Mouse (Mus musculus): ENCODE measurements around the gene Lnpep.
"Not testable (repeated sequence)": the region's sequence is repeated elsewhere in the genome, so short reads cannot be mapped to it uniquely, and the experiment has no call there.

The Lnpep gene

DNA sequence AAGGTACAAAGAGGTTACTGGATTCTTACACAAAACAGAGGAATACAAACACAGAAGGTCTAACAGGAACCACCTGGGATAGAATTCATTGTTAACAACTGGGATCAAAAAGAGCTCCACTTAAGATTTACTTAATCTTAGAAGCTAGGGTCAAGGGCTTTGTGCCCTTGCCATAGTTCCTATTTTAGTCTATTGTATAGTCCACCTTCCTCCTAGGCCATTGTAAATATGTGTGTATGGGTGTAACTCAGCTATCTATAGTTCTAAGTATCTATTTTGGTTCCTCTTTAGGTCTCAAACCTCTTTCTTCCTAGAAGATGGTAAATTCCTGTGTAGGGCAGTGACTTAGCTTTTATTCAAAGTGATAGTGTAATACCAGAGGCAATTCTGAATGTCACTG lies 128.6 kb downstream of the Lnpep start:
- not testable (repeated sequence) for DNase-seq (ENCODE audit: low spot score in 2 of 2)

DNA sequence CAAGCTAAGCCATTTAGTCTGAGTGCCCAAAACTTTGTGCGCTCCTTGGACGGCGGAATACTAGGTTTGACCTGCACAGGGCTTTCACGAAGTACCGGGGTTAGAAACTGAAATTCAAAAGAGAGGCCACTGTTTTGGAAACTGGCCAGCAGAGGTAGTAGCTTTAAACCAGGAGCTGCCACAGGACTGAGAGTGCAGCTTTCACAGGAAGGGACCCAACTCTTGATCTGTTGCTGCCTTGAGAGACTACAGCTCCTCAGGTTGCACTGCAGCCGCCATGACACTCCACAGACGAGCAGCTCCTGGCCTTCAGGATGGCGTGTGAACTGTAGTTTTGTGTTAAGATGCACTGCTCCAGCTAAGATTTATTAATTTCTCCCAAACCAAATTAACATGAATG lies 132.7 kb downstream of the Lnpep start:
- no peak for DNase-seq (ENCODE audit: low spot score in 2 of 2)

DNA sequence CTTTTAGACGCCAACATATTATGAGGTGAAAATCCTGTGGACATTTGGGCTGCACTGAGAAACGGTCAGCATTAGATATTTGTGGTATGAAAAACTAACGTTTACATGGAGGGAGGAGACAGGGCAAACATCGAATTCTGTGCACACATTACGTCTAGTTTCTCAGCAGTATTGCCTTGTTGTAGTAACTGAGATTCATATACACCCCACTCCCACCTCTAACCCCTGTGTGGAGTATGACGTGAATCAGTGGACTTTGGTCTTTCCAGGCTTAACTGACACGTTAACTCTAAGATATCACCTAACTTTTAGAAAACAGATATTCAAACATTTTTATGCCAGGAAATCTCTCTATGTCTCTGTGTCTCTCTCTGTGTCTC lies 133.2 kb downstream of the Lnpep start:
- DNase-seq (ENCODE audit: low spot score in 2 of 2), result no peak

DNA sequence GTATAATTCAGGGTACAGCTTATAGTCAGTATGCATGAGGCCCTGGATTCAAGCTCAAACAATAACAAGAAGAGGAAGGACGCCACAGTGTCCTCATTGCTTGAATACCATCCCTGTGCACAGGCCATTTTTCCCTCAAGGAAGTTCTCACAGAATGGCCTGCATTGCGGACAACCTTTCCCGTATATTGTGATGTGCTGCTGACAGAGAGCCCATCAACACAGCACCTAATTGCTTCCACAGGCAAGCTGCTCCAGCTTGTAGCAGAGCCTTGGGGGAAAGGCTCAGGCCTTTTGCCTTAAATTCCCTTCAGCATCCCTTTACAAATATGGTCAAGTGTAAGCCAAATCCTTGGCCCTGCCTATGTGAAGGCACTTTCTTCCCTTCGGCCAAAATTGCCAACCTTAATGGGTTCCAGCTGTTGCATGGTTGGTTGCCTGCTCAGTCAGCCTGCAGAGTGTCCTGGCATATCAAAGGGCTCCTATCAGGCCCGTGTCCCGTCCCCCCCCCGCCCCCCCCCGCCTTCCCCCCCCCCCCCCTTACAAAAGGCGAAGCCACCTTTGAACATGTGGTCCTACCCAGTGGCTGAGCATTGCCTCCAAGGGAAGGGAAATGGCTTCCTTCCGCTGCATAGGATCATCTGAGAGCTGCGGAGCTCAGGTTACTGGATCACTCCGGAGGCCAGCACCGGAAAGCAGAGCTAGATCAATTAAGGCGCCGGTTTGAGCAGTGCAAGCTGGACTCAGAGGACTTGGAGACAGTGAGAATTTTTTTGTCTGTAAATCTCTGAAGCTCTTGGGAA lies 133.8 kb downstream of the Lnpep start:
- DNase-seq (ENCODE audit: low spot score in 2 of 2), result no peak

DNA sequence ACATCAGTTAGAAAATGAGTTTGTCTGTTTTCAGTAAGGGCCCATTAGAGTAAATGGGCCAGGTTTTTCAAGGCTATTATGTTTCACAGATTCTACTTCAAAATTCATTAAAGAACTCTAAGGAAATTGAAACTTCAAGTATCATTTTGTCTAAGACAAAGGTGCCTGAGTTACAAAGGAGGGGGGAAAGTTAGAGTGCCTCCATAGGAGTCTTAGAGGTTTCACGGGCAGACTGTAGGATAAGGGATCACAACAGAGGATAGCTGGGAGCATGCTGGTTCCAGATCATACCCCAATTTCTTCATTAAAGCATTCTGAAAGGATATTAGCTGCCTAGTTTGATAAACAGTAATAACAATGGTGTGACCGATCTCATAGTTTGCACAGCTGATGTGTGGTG lies 139.1 kb downstream of the Lnpep start:
- no peak for DNase-seq (ENCODE audit: low spot score in 2 of 2)

All from urinary bladder, postnatal 4 days (tissue).